Mouse (Mus musculus): ENCODE results near the gene Slc23a2.

Gene Slc23a2

GRCm38 (mm10) chr2:132098942-132099672, 45.8 kb downstream of the Slc23a2 start:
- no peak for DNase-seq (ENCODE audit: low spot score in 2 of 2)

GRCm38 (mm10) chr2:132098365-132098764, 46.5 kb downstream of the Slc23a2 start:
- no peak for DNase-seq (ENCODE audit: low spot score in 2 of 2)

- DNase-seq (ENCODE audit: low spot score in 2 of 2), result no peak
Observed at GRCm38 (mm10) chr2:132096582-132096981, 48.3 kb downstream of the Slc23a2 start.

GRCm38 (mm10) chr2:132095821-132096220, 49.1 kb downstream of the Slc23a2 start:
- DNase-seq (ENCODE audit: low spot score in 2 of 2), result no peak

DNA sequence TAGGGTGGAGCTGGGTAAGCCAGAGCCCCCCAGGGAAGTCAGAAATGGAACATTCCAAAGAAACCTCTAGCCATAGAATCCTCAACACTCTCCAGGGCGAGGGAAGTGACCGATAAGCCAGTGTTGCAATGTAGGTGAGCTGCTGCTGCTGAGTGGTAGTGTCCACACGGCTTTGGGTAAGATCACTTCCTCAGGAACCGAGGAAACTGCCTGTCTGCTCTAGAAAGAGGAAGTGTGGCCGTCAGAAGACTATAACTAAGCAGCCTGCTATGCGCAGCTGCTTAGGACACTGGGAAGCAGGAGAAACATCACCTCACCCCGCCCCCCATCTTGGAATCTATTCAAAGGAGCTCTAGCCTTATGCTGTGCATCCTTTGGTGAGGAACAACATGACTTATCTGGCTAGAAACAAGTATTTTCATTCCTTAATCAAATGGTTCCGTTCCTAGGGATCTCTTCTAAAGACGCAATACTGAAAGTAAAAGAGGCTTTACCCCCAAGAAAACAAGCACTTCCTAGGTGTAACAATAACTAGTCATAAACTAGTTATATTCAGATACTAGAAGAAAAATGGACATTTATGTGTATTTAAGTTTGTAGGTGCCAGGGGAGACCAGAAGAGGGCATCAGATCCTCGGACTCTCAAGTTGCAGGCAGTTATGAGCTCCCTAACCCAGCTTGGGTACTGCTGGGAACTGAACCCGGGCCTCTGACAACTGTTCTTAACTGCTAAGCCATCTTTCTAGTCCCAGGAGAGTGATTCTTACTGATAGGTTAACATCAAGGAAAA, 50.3 kb downstream of the Slc23a2 start:
- no peak for DNase-seq (ENCODE audit: low spot score in 2 of 2)

- DNase-seq (ENCODE audit: low spot score in 2 of 2), result no peak
Observed at GRCm38 (mm10) chr2:132093739-132094138, 51.2 kb downstream of the Slc23a2 start.

DNA sequence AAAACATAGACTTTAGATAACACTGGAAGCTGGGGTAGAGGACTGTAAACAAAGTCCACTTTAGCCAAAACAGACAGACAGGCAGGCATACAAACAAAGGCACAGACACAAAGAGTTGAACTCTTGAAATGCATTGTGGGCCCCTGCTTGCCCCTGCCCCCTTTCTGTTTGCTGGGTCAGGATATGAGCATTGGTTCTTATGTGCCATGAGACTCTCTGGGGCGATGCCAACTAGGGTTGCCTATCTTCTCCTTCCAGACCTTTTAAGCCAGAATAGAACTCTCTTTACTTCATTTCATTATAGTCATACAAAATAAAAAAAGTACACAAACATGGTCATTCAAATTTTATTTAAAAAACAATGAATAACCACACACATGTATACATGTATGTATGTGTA, 51.6 kb downstream of the Slc23a2 start:
- no peak for DNase-seq (ENCODE audit: low spot score in 2 of 2)

- no peak for DNase-seq (ENCODE audit: low spot score in 2 of 2)
Observed at GRCm38 (mm10) chr2:132092722-132093121, 52.2 kb downstream of the Slc23a2 start.

DNA sequence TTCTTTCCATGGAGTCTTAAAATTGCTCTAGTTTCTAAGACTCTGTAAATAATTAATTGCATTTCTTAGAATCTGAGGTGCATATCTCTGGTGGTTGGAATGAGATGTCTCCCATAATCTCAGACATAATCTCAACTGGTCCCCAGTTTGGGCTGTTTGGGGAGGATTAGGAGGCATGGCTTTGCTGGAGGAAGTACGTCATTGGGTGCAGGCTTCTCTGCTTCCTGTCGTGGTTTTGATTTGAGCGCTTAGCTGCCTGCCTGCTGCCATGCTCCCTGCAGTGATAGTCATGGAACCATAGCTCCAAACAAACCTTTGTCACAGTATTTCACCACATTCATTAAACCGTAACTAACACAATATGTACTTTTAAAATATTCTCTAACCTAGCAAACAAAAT, 53.2 kb downstream of the Slc23a2 start:
- DNase-seq (ENCODE audit: low spot score in 2 of 2), result no peak

DNA sequence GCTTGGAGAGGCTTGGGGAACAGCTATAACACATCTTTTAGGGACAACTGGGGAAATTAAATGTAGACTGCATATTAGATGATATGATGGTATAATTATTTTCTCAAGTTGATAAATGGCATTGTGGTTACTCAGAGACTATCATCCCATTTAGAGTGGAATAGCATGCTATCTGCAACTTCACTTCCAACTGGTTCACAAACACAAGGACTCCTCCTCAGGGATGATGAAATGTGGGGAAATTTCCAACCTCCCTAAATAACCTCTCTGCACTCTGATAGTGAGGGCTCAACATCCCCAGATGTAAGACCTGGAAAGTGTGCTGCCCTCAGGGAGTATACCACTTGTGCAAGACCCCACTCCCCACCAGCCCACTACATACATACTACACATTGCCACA, 60.1 kb downstream of the Slc23a2 start:
- no peak for DNase-seq (ENCODE audit: low spot score in 2 of 2)

DNA sequence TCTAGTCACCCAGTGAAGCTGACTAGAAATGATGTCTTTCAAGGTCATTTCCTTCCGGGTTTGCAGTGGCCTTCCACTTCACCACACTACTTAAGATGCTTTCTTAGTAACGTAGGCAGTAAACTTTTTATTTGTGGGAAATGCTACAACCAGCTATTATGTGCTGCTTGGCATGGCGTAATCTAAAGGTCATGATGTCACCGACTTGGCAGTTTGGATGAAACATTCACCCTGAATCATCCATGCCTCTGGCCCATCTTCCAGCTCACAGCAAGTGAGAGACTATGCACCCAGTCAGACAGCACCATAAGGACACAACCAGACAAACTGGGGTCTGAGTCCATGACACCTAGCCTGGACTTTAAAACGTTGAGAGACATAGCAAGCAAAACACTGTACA, 60.5 kb downstream of the Slc23a2 start:
- DNase-seq (ENCODE audit: low spot score in 2 of 2), result no peak

GRCm38 (mm10) chr2:132079139-132079538, 65.8 kb downstream of the Slc23a2 start:
- DNase-seq (ENCODE audit: low spot score in 2 of 2), result no peak

DNA sequence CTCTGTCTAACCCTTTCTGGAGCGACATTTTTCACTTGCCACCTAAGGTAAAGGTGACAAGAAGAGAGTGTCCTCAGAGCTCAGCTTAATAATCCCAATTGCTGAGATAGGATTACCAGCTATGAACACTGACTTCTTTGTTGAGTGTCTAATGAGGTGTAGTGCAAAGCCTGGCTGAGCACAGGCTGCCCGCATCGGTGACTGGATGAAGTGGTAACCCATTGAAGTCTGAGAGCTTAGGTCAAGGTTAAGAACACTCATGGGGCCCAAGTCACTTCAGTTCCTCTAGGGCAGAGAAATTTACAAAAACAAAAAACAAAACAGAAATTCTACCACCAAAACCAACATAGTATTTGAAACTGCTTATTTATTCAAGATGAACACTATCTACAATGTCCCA, 71.9 kb downstream of the Slc23a2 start:
- DNase-seq (ENCODE audit: low spot score in 2 of 2), result no peak

DNA sequence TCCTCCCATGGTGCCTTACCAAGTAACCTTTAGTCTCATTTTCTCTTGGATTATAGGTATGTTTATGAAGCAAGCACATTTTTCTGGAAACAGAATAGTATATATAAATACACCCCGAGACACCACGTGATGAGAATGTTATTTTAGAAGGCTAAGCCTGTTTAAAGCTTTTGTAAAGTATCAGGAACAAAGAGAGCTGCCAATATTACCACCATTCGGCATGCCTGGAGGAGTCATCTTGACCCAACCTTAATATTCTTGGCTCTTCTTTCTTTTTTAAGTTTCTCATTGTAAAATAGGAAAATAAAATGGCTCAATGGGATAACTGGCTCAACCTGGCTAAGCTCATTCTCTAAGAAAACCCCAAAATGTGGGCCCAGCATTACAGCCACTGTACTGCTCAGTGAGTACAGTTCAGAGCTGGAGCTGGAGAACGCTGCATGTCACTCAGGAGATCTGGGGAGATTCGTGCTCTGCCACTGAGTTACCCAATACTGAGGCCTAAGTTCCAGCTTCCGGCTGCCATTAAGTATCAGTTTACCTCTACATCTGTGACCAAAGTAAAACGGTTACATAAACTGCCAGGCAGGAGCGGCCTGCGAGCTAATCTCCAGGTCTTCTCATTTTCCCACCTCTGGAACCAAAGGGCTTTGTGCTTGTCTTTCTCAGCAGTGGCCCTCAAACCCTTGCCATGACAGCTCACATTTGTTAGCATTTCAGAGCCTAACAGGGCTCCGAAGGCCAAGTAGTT, 74.7 kb downstream of the Slc23a2 start:
- DNase-seq (ENCODE audit: low spot score in 2 of 2), result no peak

DNA sequence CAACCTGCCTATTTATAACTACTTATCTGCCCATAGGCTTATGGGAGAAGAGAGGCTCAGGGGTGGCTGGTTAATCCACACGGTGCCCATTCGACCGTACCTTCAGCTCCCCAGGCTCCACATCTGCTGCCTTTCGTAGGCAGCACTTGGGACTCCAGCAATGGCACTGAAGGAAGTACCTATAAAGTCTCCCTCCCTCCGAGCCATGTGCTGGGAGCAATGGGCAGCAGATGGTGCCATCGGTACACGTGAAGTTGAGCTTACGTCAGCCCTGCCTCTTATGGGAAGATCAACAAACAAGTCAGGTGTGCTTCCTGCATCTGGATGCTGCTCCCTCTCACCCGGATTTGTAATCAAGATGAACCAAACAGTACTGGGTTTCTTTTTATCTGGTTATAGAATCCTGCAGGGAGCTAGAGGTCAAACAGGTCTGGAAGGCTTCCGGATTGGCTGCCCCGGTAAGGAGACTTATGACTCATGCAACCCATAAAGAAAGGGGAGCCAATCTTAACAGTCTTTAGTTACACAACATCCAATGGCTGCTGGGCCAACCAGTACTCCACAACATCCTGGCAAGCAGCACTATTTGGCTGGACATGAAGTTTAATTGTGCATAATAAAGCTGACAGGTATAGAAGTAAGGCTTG, 80.6 kb downstream of the Slc23a2 start:
- no peak for DNase-seq (ENCODE audit: low spot score in 2 of 2)

DNA sequence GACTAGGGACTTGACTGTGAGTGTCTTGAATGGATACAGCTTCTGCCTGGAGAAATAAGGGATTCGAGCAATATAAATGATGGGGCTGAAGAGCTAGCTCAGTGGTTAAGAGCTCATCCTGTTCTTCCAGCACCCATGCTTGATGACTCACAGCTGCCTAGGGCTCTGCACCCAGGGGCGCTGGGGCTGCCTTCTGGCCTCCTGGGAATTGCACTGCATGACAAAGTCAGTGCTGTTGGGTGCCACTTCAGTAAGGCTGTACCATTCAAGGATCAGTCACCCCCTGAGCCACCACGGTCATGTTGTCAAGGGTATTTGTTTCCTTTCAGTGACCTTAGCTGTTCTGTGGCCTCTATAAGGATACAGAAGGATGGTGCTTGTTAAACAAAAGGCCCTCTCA, 81.1 kb downstream of the Slc23a2 start:
- DNase-seq (ENCODE audit: low spot score in 2 of 2), result no peak

- DNase-seq (ENCODE audit: low spot score in 2 of 2), result no peak
Observed at GRCm38 (mm10) chr2:132061884-132062283, 83.0 kb downstream of the Slc23a2 start.

DNA sequence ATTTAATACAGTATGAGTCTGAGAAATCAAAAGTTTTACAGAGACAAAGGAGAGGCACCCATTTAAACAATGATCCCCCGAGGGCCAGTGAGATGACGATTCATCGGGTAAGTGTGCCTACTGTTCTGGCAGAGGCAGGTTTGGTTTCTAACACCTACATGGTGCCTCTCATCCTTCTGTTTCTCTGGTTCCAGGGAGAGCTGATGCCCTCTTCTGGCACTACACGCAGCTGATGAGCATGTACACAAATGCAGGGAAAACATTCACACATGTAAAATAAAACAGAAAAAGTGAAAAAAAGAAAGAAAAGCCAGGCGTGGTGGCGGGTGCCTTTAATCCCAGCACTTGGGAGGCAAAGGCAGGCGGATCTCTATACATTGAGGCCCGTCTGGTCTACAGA, 85.0 kb downstream of the Slc23a2 start:
- no peak for DNase-seq (ENCODE audit: low spot score in 2 of 2)

DNA sequence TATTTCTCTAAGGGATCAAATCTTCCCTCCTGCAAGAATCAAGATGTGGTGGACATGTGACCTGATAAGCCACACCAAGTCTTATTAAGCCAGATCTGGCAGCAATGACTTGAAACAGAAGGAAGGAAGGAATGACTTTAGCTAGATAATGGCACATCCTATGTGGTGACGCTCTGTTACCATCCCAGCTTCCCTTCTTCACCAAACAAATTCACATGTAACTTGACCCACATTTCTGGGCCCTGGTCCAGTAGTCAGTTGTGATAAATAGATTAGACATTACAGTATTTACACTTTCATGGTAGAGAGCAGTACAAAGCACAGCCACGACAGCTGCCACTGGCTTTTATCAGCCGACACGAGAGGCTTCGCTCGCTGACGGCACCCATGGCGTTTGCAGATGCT, 89.6 kb downstream of the Slc23a2 start:
- no peak for DNase-seq (ENCODE audit: low spot score in 2 of 2)

GRCm38 (mm10) chr2:132053824-132054223, 91.1 kb downstream of the Slc23a2 start:
- DNase-seq (ENCODE audit: low spot score in 2 of 2), result no peak

DNA sequence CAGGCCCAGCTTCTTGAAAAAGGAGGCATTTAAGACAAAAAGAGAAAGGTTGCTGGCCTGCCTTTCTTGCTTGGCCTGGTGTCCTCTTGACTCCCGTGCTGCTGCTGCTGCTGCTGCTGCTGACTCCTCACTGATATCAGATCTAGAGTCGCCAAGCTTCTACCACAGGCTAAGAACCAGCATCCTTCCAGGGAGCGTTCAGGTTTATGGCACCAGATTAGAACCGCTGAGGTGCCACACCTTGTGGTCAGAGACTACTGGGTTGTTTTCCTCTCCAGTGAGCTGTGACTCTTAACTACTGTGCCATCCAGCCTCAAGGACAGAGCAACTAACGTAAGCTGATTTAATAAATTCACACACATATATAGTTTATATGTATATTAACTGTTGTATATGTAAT, 93.1 kb downstream of the Slc23a2 start:
- DNase-seq (ENCODE audit: low spot score in 2 of 2), result no peak

DNA sequence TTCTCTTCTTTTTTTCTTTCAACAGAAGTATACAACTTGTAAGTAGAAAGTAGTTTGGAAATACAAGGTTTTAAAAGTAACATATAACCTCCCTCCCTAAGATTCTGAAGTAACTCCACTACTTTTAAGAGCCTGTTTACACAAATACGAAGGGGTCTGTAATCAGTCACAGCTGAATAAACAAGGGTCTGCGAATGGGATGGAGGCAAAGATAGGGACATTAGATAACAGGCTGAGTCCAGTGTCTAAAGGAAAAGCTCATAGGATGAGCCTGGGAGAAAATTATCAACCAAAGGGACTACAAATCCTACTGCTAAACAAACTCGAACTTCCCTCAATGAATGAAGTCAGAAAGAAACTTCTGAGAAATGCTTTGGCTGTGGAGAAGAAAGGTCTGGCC, 95.0 kb downstream of the Slc23a2 start:
- DNase-seq (ENCODE audit: low spot score in 2 of 2), result no peak
